Mouse (Mus musculus) layer of hippocampus, adult 8-10 months (tissue): ENCODE results near the gene Ptch1. TPM values are rescaled to one million over a fixed set of nuclear protein-coding genes. Genes with fewer than 3 reads are reported as not detected.
A peak's percentile ranks its signal among the peaks of the same experiment; 100 is the strongest.

Experiments used
- DNase-seq, 2 experiments: peaks; one replicate each; pipeline ENCODE4 v3.0.0; 2022; ENCODE audit warnings: low spot score in 2 of 2
- total RNA-seq, 4 experiments: library from RNA; stranded (reverse); gene quantifications; 2 replicates each; pipeline ENCODE4 v1.2.4; 2022

Ptch1 gene
- total RNA-seq, 4 experiments from 2014 or later = 43.2 to 67.4 (median 50.6) TPM

GRCm38 (mm10) chr13:63540584-63540983 lies 32.8 kb downstream of the Ptch1 start:
- no peak for DNase-seq

- DNase-seq = no peak
These were observed 38.4 kb downstream of the Ptch1 start for GRCm38 (mm10) chr13:63534981-63535380.

- no peak for DNase-seq
These were observed 42.5 kb downstream of the Ptch1 start for GRCm38 (mm10) chr13:63530857-63531256.

DNA sequence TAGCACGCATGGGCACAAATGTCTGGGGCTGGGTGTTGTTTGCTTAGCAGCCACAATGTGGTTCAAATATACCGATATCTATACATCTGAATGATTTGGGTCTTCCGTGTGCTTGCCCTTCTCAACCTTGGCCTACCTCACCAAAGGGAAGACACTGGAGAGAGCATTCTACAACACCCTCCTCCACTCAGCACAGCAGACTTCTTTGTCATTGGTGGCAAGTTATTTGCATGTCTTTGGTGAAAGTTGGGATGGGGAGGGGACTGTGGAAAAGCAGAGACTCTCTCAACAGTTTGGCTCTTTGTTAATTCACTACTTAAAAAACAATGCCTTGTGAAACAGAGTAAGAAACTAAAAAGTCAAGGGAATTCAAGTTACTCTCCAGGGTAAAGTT lies 43.0 kb downstream of the Ptch1 start:
- no peak for DNase-seq

DNA sequence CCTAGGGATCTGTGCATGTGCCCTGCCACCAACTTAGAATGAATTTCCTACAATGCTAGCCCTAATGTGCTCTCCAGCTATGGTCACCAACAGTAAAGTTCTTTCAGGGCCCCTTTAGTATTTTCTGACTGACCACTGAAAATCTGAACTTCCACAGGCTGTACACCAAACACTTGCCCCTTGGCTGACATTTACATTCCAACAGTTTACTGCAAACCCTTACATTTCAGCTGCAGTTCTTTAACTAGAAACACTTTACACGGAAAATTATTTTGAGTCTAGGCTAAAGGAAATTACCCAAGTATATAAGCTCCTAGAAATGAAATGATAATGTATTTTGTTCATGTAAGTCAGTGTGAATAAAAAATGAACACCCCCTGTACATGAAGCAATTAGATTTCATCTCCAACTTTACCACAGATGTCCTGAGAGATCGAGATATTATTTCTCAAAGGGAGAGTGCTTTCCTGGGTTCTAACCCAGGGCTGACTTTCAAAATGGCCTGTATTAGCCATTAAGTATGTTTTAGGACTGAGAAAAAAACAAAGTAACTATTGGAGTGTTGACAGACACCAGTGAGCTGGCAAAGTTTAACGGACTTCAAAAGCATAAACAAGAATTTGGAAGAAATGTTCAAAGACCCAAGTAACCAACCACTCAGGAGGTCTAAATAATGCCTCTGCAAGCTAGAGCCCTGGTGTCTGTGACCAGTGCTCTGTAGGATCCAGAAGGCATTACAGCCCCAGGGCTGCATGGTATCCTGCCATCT lies 43.6 kb downstream of the Ptch1 start:
- DNase-seq = no peak

DNA sequence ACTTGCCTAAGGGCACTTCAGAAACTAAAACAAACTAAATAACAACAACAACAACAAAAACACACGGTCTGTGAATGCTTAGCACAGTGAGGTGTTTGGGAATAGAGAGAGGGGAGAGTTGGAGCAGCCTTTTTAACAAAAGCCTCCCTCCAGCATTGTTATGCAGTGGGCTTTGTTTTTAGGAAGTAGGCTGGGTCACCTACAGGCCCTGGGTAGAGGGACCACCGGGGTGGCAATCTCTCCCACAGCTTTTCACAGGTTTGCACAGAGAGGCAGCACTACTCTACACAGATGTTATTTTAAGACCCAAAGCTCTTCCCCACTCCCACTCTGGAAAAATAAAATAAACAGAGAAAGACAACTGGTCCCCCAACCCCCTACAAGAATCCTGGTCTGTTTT lies 44.5 kb downstream of the Ptch1 start:
- DNase-seq = no peak

GRCm38 (mm10) chr13:63528164-63528675 lies 45.2 kb downstream of the Ptch1 start:
- no peak for DNase-seq

GRCm38 (mm10) chr13:63525571-63526197 lies 47.7 kb downstream of the Ptch1 start:
- no peak for DNase-seq

DNA sequence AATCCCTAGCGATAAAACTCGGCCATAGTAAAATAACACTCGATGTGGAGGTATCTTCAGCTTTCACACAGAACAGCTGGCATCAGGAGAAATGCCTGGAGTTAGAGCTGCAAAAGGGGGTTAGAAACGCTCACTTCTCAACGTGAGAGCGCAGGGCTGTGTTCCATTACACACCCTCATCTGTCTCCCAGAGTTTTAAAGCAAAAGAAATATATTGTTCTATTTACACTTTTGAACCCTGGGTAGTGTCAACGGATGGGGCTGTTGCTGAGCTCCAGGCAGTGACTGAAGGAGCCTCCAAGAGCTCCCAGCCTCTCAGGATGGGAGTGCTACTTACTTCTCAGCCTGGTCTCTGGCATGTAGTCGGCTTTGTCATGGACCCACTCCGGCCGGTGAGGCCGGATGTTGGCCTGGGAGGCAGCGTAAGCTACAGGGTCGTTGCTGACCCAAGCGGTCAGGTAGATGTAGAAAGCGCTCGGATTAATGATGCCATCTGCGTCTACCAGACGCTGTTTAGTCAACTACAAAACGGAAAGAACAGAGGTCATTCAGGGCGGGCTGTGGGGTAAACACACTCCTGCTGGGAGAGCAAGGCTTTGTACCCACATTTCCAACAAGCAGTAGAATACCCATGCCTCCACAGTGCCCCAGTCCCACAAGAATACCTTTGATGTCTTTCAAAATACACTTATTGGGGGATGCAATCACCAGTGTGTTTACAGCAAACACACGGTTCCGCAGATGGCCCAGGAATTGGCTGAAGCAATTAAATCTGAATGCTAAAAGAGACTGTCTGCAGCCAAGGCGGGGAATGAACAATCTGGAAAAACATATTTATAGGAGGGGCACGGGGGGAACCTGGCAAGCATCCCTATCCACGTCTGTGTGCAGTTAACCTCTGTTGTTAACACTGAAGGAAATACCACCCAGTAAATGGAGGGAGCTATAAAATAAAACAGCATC lies 48.5 kb downstream of the Ptch1 start:
- peak in 1 of 2 experiments; percentile 54 for DNase-seq

DNA sequence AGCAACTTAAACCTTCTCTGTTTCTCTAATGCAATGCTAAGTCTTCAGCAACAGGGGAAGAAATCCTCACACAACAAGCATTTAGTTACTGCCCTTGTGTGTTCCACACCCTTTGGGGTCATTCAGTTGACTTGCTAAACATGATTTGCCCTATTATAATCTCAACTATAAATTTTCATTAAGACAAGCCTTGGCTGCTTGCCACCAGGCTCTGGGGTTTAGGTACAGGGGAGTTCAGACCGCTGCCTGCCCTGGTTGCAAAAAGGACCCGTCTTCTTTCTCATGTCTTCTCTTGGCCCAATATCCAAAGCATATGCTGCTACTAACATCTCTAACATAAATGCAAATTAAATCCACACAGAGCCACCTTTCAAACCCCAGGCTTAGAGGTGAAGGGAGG lies 49.3 kb downstream of the Ptch1 start:
- no peak for DNase-seq

GRCm38 (mm10) chr13:63522832-63523231 lies 50.6 kb downstream of the Ptch1 start:
- DNase-seq = no peak

GRCm38 (mm10) chr13:63520110-63520509 lies 53.3 kb downstream of the Ptch1 start:
- DNase-seq = no peak

GRCm38 (mm10) chr13:63516535-63516934 lies 56.9 kb downstream of the Ptch1 start:
- DNase-seq = no peak

- DNase-seq = no peak
These were observed 57.9 kb downstream of the Ptch1 start for GRCm38 (mm10) chr13:63515542-63515941.

- no peak for DNase-seq
These were observed 58.5 kb downstream of the Ptch1 start for GRCm38 (mm10) chr13:63514931-63515360.

DNA sequence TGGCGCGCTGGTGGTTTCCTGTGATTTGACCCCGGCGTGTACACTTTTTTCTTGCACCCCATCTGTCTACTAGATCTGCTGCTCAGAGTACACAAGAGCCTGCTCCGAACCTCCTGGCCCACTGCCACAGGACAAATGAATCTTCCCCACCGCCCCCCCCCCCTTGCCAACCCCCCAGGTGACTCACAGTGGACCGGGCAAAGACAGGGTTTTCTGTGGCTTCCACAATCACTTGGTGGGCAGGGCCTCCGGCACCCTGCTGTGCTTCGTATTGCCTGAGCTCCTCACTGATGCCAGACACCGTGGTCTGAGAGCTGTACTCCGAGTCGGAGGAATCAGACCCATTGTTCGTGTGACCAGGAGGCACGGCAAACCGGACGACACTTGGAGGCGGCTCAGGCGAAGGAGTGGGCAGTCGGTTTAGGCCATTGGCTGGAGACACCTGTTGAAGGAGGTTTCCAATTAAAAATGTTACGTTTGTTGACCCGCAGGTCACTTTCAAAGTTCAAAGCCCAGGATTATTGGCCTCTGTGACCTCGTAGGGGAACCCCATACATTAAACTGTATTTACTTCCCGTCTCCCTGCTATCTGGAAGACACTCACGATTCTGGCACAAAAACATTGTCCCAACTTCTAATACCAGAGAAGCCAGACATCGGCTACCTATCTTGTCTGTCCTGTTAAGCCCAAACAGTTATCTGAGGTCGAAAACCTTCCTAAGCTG lies 59.9 kb downstream of the Ptch1 start:
- DNase-seq = no peak

DNA sequence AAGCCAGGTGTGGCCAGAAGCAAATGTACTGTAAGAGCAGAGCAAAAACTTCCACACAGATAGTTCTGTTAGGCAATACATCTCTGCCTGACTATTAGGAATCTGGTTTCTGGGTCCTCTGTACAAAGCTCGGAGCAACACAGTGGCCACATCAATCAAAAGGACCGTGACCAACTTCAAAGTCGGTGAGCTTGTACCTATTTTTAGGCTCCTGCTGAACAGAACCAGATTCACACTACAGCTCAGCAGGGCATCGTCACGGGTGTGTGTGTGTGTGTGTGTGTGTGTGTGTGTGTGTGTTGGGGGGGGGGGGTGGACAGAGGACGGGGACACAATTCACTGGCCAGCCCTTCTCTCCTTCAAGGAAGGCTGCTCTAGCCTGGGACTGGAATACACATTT lies 61.0 kb downstream of the Ptch1 start:
- no peak for DNase-seq

DNA sequence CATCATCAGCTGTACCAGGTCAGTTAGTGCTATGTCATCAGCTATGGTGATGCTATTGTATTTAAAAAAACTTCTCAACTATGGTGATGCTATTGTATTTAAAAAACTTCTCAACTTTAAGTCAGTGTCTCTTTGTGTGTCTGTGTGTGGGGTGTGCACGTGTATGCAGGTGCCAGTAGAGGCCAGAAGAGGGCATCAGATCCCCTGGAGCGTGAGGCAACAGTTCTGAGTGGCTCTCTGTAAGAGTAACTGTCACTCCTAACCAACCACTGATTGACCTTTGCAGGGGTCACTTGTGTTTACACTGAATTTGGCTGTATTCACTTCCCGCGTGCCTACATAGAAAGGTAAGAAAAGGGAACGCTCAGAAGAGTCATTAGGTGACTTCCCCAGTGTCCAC lies 65.6 kb downstream of the Ptch1 start:
- no peak for DNase-seq

DNA sequence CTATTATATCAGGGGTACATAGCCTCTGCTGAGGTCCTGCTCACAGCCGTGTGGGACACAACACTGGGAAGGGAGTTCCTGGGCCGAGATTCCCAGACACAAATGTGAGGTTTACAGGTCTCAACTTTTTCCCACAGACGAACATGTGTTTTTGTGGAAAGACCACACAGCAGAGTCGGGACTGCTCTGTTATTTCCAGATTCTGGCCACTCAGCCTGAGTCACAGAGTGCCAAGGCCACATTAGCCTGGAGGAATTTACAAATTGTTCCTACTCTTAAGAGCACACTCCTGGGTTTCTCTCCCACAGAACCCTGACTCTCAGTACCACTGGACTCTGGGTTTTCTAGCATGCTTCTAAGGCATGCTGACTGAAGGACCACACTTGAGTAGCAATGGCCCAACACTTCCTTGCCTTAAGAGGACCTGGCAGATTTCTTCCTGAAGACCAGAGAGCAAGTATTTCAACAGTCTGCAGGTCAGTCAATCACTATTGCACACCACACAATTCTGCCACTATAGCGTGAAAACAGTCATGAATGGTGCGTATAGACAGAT lies 66.3 kb downstream of the Ptch1 start:
- DNase-seq = no peak

GRCm38 (mm10) chr13:63506364-63506763 lies 67.0 kb downstream of the Ptch1 start:
- no peak for DNase-seq

DNA sequence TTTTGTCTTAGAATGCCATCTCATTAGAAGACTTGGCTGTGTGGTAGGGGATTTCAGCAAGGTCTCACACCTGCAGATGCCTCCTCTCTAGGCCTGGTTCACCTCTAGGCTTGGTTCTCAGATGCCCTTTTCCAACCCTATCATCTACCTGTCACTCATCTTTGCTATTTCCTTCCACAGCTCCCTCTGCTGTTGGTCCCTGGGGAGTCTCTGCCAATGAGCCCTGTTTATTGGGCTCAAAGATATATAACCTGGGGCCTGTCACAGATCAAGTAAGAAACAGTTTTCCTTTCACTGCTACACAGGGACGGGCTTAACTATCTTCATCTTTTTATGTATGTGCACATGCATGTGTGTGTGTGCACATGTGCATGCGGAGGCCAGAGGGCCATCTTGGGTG lies 71.0 kb downstream of the Ptch1 start:
- no peak for DNase-seq
